Mouse (Mus musculus) cortical plate, adult 2 months (tissue): ENCODE results near the gene Whrn.

Experiments used
- CTCF ChIP-seq: fragments of 200-500 bp; IDR thresholded peaks from 2 replicates; pipeline ENCODE4 v1.5.1; 2011; ENCODE audit warnings: mild to moderate bottlenecking, control low read depth, low read length; ENCODE audit not compliant: insufficient read depth; ENCODE audit errors: extremely low read depth
- POLR2A ChIP-seq: fragments of 200-500 bp; IDR thresholded peaks from 2 replicates; pipeline ENCODE4 v1.6.1; 2011; ENCODE audit warnings: mild to moderate bottlenecking, low read length, control low read depth; ENCODE audit not compliant: insufficient read depth; ENCODE audit errors: extremely low read depth

- no peak for TF ChIP-seq CTCF
- no peak for TF ChIP-seq POLR2A
These were observed 60.4 kb downstream of the Whrn start for GRCm38 (mm10) chr4:63435402-63435801.
